Mouse (Mus musculus) monocyte, adult 2 months (primary cell): ENCODE measurements around the gene 1700012B09Rik.
A peak's percentile ranks its signal among the peaks of the same experiment; 100 is the strongest.

Experiments
- DNase-seq, 2 experiments: peaks; one replicate each; pipeline ENCODE4 v3.0.0; 2022; ENCODE audit warnings: low spot score in 2 of 2, low read depth in 1 of 2

Gene 1700012B09Rik

GRCm38 (mm10) chr9:14739498-14740150 is 31.2 kb downstream of the 1700012B09Rik start:
- DNase-seq: no peak

- no peak for DNase-seq
Observed at GRCm38 (mm10) chr9:14730941-14731541, 39.8 kb downstream of the 1700012B09Rik start.

- no peak for DNase-seq
Observed at GRCm38 (mm10) chr9:14728365-14728764, 42.5 kb downstream of the 1700012B09Rik start.

GRCm38 (mm10) chr9:14726629-14727028 is 44.2 kb downstream of the 1700012B09Rik start:
- DNase-seq: no peak

GRCm38 (mm10) chr9:14726005-14726404 is 44.8 kb downstream of the 1700012B09Rik start:
- DNase-seq: no peak

GRCm38 (mm10) chr9:14724755-14725420 is 45.9 kb downstream of the 1700012B09Rik start:
- peak; percentile 26 to 65 for DNase-seq

- no peak for DNase-seq
Observed at GRCm38 (mm10) chr9:14721610-14722009, 49.2 kb downstream of the 1700012B09Rik start.

GRCm38 (mm10) chr9:14720384-14720783 is 50.4 kb downstream of the 1700012B09Rik start:
- DNase-seq: no peak

- DNase-seq: no peak
Observed at GRCm38 (mm10) chr9:14718332-14718691, 52.5 kb downstream of the 1700012B09Rik start.

GRCm38 (mm10) chr9:14717689-14718331 is 53.0 kb downstream of the 1700012B09Rik start:
- no peak for DNase-seq

- no peak for DNase-seq
Observed at GRCm38 (mm10) chr9:14715258-14715657, 55.6 kb downstream of the 1700012B09Rik start.

- no peak for DNase-seq
Observed at GRCm38 (mm10) chr9:14710910-14711309, 59.9 kb downstream of the 1700012B09Rik start.
